Mouse (Mus musculus) liver, adult 2 months (tissue): Measurements from ENCODE around the gene Zfp473. TPM values are rescaled to one million over a fixed set of nuclear protein-coding genes. Genes with fewer than 3 reads are reported as not detected.
"Not testable (repeated sequence)": the region's sequence is repeated elsewhere in the genome, so short reads cannot be mapped to it uniquely, and the experiment has no call there.

Experiments
- DNase-seq: peaks from one replicate; pipeline ENCODE4 v3.0.0-alpha.2; 2011; ENCODE audit warnings: low read depth, low spot score; ENCODE audit errors: extremely low read depth
- H3K27ac ChIP-seq: fragments of 200-500 bp; replicated peaks from 2 replicates; pipeline ENCODE4 v1.5.1; 2012; ENCODE audit warnings: low read depth, mild to moderate bottlenecking, control low read depth, inconsistent platforms, low read length; ENCODE audit not compliant: insufficient read depth
- H3K27me3 ChIP-seq: fragments of 200-500 bp; 2 replicates; pipeline ENCODE4 v1.6.1; 2012; ENCODE audit warnings: mild to moderate bottlenecking, moderate library complexity, low read length, inconsistent platforms; ENCODE audit not compliant: control insufficient read depth, insufficient read depth
- H3K36me3 ChIP-seq: fragments of 200-500 bp; 2 replicates; pipeline ENCODE4 v1.6.1; 2012; ENCODE audit warnings: low read length, inconsistent platforms; ENCODE audit not compliant: control insufficient read depth, insufficient read depth
- H3K4me1 ChIP-seq: fragments of 200-500 bp; 2 replicates; pipeline ENCODE4 v1.6.1; 2011; ENCODE audit warnings: low read length; ENCODE audit not compliant: control insufficient read depth, insufficient read depth
- H3K4me3 ChIP-seq: fragments of 200-500 bp; 2 replicates; pipeline ENCODE4 v1.5.1; 2011; ENCODE audit warnings: low read depth, mild to moderate bottlenecking, control low read depth, low read length, moderate library complexity; ENCODE audit not compliant: insufficient read depth
- H3K79me2 ChIP-seq: fragments of 200-500 bp; 2 replicates; pipeline ENCODE4 v1.6.1; 2012; ENCODE audit warnings: inconsistent platforms, mild to moderate bottlenecking, low read length, moderate library complexity; ENCODE audit not compliant: control insufficient read depth, insufficient read depth
- H3K9ac ChIP-seq: fragments of 200-500 bp; 2 replicates; pipeline ENCODE4 v1.6.1; 2012; ENCODE audit warnings: low read depth, mild to moderate bottlenecking, control low read depth, inconsistent platforms, low read length
- CTCF ChIP-seq: fragments of 200-500 bp; IDR thresholded peaks from 2 replicates; pipeline ENCODE4 v1.5.1; 2011; ENCODE audit warnings: low read depth, low read length, control low read depth
- POLR2A ChIP-seq: fragments of 200-500 bp; IDR thresholded peaks from 2 replicates; pipeline ENCODE4 v1.6.1; 2011; ENCODE audit warnings: low read length, control low read depth; ENCODE audit not compliant: insufficient read depth; ENCODE audit errors: extremely low read depth
- whole genome bisulfite sequencing: fragments of 180-500 bp; shearing (Covaris S2); methylation state at CpG from one replicate; pipeline ENCODE4 v1.1.7; 2018; 5-methylcytosine and 5-hydroxymethylcytosine counted together
- polyA plus RNA-seq: library from polyadenylated mRNA; depleted of rRNA; stranded (reverse); fragments of >200 nt; gene quantifications from 2 replicates; pipeline ENCODE4 v1.2.3, GENCODE M21; 2012
- total RNA-seq: library from RNA; depleted of rRNA; stranded (reverse); fragments of >200 nt; gene quantifications from 2 replicates; pipeline ENCODE4 v1.2.3, GENCODE M21; 2014

Gene Zfp473
- total and polyA plus RNA-seq, 2 experiments = 0.04 to 0.28 TPM

DNA sequence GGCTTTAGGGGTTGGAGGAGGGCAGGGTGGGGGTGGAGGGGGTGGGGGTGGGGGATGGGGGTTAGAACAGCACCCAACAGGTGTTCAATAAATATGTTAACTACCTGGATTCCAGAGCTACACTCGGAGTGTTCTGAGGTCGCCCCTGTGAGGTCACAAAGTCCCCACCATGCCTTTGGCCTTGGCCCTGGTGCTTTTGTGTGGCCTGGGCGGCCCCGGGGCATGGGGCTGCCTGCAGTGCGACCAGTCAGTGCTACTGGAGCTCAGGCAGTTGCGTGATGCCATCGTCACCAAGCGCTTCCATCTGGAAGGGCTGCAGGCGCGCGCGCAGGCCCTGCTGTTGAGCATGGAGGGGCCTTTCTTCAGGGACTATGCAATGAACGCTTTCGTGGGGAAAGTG, 42.3 kb downstream of the Zfp473 start, which contains the start of gene Izumo2:
Izumo2 (plus strand) TSS at position 169 of the 400 bp plus-strand sequence.
- Histone ChIP-seq H3K79me2 (no peaks in the 10 kb centered on the region), H3K36me3 (no peaks in the 10 kb centered on the region), H3K4me3 (no peak within 1 kb of the TSS), H3K9ac (no peak within 1 kb of the TSS), H3K4me1 (no peaks in the 10 kb centered on the region), H3K27ac (no peak within 1 kb of the TSS), H3K27me3 (no peaks in the 10 kb centered on the region)
- TF ChIP-seq POLR2A = no peak
- no peak for TF ChIP-seq CTCF
- 78% methylated on average over 14 of the region's 14 CpGs for WGBS
- no peak for DNase-seq

DNA sequence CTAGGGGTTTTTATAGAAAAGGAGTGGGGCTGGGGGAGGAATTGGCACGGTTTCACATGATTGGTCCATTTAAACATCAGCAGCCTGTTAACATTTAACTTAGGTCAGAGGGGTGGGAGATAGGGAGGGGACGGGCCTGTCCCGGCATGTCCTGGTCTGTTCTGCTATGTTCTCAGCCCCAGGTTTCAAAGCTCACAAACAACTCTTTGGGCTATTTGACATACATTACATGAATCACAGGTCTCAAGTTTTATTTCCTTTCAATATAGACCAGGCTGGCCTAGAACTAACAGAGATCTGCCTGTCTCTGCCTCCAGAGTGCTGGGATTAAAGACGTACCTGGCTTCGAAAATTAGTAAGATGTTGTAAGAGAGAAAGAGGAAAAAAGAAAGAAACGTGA, 42.8 kb downstream of the Zfp473 start:
- not testable (repeated sequence) for DNase-seq, H3K79me2 ChIP-seq

DNA sequence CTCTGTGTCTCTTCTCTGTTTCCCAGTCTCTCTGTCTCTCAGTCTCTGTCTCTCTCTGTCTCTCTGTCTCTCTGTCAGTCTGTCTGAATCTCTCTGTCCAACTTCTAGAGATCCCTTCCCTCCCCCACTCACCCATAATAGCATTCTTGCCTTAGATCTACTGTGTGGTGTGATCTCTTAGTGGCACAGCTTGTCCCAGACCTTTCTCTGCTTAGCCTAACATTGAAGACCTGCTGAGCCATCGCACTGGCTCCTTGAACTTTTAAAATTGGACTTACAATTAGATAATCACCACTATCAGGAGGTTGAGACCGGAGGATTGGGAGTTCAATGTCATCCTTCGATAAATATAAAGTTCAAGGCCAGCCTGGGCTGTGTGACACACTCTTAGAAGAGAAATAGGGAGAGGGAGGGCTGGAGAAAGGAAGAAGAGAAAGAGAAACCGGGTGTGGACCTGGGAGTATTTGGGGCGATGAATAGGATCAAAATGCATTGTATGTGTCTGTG, 43.6 kb downstream of the Zfp473 start:
- H3K36me3 ChIP-seq = no peaks in the 10 kb centered on the region
- H3K4me1 ChIP-seq = no peaks in the 10 kb centered on the region
- H3K9ac ChIP-seq = no peak overlapping the region
- 83% methylated on average over 5 of the region's 5 CpGs for WGBS
- no peak overlapping the region for H3K4me3 ChIP-seq
- no peaks in the 10 kb centered on the region for H3K27me3 ChIP-seq
- TF ChIP-seq CTCF (no peak), POLR2A (no peak)
- no peak for DNase-seq
- H3K79me2 ChIP-seq = no peaks in the 10 kb centered on the region
- H3K27ac ChIP-seq = no peak overlapping the region

More for the DNA sequence above, 42.8 kb downstream of the Zfp473 start:
- not testable (repeated sequence) for H3K4me3 ChIP-seq, H3K4me1 ChIP-seq, H3K9ac ChIP-seq, H3K36me3 ChIP-seq, H3K27me3 ChIP-seq, H3K27ac ChIP-seq
- 79% methylated on average over 6 of the region's 6 CpGs for WGBS

DNA sequence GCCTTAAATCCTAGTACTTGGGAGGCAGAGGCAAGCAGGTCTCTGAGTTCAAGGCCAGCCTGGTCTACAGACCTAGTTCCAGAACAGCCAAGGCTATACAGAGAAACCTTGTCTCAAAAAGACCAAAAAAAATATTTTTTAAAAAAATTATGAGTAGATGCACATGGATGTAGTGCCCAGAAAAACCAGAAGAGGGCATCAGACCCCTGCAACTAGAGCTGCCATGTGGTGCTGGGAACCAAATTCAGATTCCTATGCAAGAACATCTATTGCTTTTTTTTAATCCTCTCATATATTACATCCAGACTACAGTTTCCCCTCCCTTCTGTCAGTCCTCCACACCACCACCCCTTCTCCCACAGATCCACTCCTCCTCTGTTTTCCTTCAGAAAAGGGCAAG, 44.5 kb downstream of the Zfp473 start:
- Histone ChIP-seq H3K79me2 (no peaks in the 10 kb centered on the region), H3K36me3 (no peaks in the 10 kb centered on the region), H3K27me3 (no peaks in the 10 kb centered on the region), H3K4me3 (no peak overlapping the region), H3K9ac (no peak overlapping the region), H3K4me1 (no peaks in the 10 kb centered on the region), H3K27ac (no peak overlapping the region)
- no peak for TF ChIP-seq CTCF
- TF ChIP-seq POLR2A = no peak
- DNase-seq = no peak

DNA sequence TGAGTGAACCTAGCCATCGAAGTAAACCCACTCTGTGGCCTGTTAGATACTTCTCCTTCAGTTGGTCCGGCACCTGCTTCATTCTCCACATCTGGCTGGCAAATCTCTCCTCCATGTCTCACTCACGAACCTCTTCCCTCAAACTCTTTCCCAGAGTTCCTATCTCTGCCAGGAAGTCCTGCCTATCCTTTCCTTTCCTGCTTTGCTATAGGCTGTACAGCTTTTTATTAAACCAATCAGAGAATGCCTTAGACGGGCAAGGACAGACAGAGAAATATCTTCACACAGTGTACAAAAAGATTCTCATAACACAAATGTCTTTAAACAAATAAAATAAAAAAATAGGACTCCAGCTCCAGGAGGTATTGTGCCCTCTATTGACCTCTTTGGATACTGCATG, 45.8 kb downstream of the Zfp473 start:
- TF ChIP-seq CTCF (no peak), POLR2A (no peak)
- H3K9ac ChIP-seq = no peak overlapping the region
- H3K79me2 ChIP-seq = no peaks in the 10 kb centered on the region
- no peaks in the 10 kb centered on the region for H3K4me1 ChIP-seq
- H3K27me3 ChIP-seq = no peaks in the 10 kb centered on the region
- no peak overlapping the region for H3K27ac ChIP-seq
- H3K4me3 ChIP-seq = no peak overlapping the region
- WGBS = 93% methylated on average over 4 of the region's 4 CpGs
- H3K36me3 ChIP-seq = no peaks in the 10 kb centered on the region
- DNase-seq = no peak

DNA sequence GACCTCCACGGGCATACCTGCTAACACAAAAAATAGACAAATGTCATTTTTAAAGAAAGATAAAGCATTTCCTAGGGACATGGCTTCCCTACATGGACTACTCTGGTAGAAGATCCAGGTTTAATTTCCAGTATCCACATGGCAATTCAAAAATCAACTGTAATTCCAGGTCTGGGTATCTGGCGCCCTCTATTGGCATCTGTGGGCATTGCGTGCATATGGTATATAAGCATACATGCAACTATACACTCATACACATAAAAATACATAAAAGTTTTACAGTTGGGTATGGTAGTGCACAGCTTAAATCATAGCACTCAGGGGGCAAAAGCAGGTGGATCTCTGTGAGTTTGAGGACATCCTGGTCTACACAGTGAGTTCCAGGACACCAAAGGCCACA, 46.5 kb downstream of the Zfp473 start:
- WGBS = 59% methylated on average over 3 of the region's 3 CpGs
- no peaks in the 10 kb centered on the region for H3K4me1 ChIP-seq
- no peak for TF ChIP-seq POLR2A
- TF ChIP-seq CTCF = peak; percentile 45; the same call in 1 of the 2 replicates
- H3K79me2 ChIP-seq = no peaks in the 10 kb centered on the region
- no peak overlapping the region for H3K9ac ChIP-seq
- H3K27ac ChIP-seq = no peak overlapping the region
- no peak for DNase-seq
- no peak overlapping the region for H3K4me3 ChIP-seq
- H3K36me3 ChIP-seq = no peaks in the 10 kb centered on the region
- H3K27me3 ChIP-seq = no peaks in the 10 kb centered on the region
